Mouse (Mus musculus): ENCODE results near the gene Foxn3.

Gene Foxn3

GRCm38 (mm10) chr12:99262066-99262599, 301.2 kb downstream of the Foxn3 start:
- DNase-seq (ENCODE audit: extremely low read depth, low read depth), result no peak

- no peak for DNase-seq (ENCODE audit: extremely low read depth, low read depth)
Measured at GRCm38 (mm10) chr12:99260171-99260570, 303.2 kb downstream of the Foxn3 start.

- DNase-seq (ENCODE audit: extremely low read depth, low read depth), result no peak
Measured at GRCm38 (mm10) chr12:99257570-99257969, 305.8 kb downstream of the Foxn3 start.

- DNase-seq (ENCODE audit: extremely low read depth, low read depth), result no peak
Measured at GRCm38 (mm10) chr12:99256997-99257396, 306.4 kb downstream of the Foxn3 start.

GRCm38 (mm10) chr12:99256463-99256862, 306.9 kb downstream of the Foxn3 start:
- DNase-seq (ENCODE audit: extremely low read depth, low read depth), result no peak

- no peak for DNase-seq (ENCODE audit: extremely low read depth, low read depth)
Measured at GRCm38 (mm10) chr12:99254436-99254835, 308.9 kb downstream of the Foxn3 start.

GRCm38 (mm10) chr12:99253562-99253961, 309.8 kb downstream of the Foxn3 start:
- DNase-seq (ENCODE audit: extremely low read depth, low read depth), result no peak

- no peak for DNase-seq (ENCODE audit: extremely low read depth, low read depth)
Measured at GRCm38 (mm10) chr12:99248606-99249005, 314.8 kb downstream of the Foxn3 start.

- DNase-seq (ENCODE audit: extremely low read depth, low read depth), result no peak
Measured at GRCm38 (mm10) chr12:99247939-99248338, 315.4 kb downstream of the Foxn3 start.

GRCm38 (mm10) chr12:99246984-99247746, 316.2 kb downstream of the Foxn3 start:
- DNase-seq (ENCODE audit: extremely low read depth, low read depth), result no peak

GRCm38 (mm10) chr12:99244673-99245072, 318.7 kb downstream of the Foxn3 start:
- no peak for DNase-seq (ENCODE audit: extremely low read depth, low read depth)

GRCm38 (mm10) chr12:99244264-99244663, 319.1 kb downstream of the Foxn3 start:
- DNase-seq (ENCODE audit: extremely low read depth, low read depth), result no peak

- no peak for DNase-seq (ENCODE audit: extremely low read depth, low read depth)
Measured at GRCm38 (mm10) chr12:99243316-99243715, 320.1 kb downstream of the Foxn3 start.

- no peak for DNase-seq (ENCODE audit: extremely low read depth, low read depth)
Measured at GRCm38 (mm10) chr12:99240185-99240726, 323.1 kb downstream of the Foxn3 start.

GRCm38 (mm10) chr12:99239735-99240134, 323.6 kb downstream of the Foxn3 start:
- no peak for DNase-seq (ENCODE audit: extremely low read depth, low read depth)

- DNase-seq (ENCODE audit: extremely low read depth, low read depth), result no peak
Measured at GRCm38 (mm10) chr12:99237497-99237896, 325.9 kb downstream of the Foxn3 start.

GRCm38 (mm10) chr12:99234346-99234745, 329.0 kb downstream of the Foxn3 start:
- DNase-seq (ENCODE audit: extremely low read depth, low read depth), result no peak

- DNase-seq (ENCODE audit: extremely low read depth, low read depth), result no peak
Measured at GRCm38 (mm10) chr12:99233386-99233785, 330.0 kb downstream of the Foxn3 start.

- DNase-seq (ENCODE audit: extremely low read depth, low read depth), result no peak
Measured at GRCm38 (mm10) chr12:99232478-99232877, 330.9 kb downstream of the Foxn3 start.

GRCm38 (mm10) chr12:99231321-99231720, 332.1 kb downstream of the Foxn3 start:
- no peak for DNase-seq (ENCODE audit: extremely low read depth, low read depth)

- no peak for DNase-seq (ENCODE audit: extremely low read depth, low read depth)
Measured at GRCm38 (mm10) chr12:99230783-99231048, 332.7 kb downstream of the Foxn3 start.

GRCm38 (mm10) chr12:99229973-99230782, 333.2 kb downstream of the Foxn3 start:
- DNase-seq (ENCODE audit: extremely low read depth, low read depth), result no peak

All from MEL-GATA-1-ER (cell line).